9 mouse cellular contexts compared by ENCODE assay signal in genomic region chr9:48707134-48707823, GRCm38 (mm10).
DNase-seq lines count a peak whose midpoint lies in the region; ATAC-seq and TF ChIP-seq lines count a peak whose summit lies in the region.
"Had no signal": no experiment of that assay in that cellular context is flagged by ENCODE, and none has a peak within 500 bp of the region (broad histone marks: within the 10 kb centered on the region; RNA-seq: fewer than 3 reads in every experiment).

No protein-coding gene starts in this region.

- 19% methylated on average over 14 of the region's 14 CpGs for WGBS in heart, postnatal 0 days

- no peak for TF ChIP-seq CTCF in heart, postnatal 0 days (IDR thresholded peaks at IDR 0.05; ENCODE audit: low read depth)

- H3K4me1 ChIP-seq in heart, postnatal 0 days (ENCODE audit: control insufficient read depth, insufficient read depth), result peaks cover 28% of the 10 kb centered on the region

- H3K4me3 ChIP-seq in heart, postnatal 0 days (ENCODE audit: low read depth, low read length), result no peak overlapping the region
- H3K4me3 ChIP-seq: neural tube, embryonic 12.5 days had no signal

- H3K27ac ChIP-seq in heart, postnatal 0 days (ENCODE audit: low read depth), result peak overlapping the region; percentile 100
- H3K27ac ChIP-seq: neural tube, embryonic 12.5 days had no signal

- peak overlapping the region; percentile 52 for H3K9ac ChIP-seq in heart, postnatal 0 days (replicated peaks; ENCODE audit: low read depth, low read length)
- H3K9ac ChIP-seq: neural tube, embryonic 12.5 days had no signal

- peak; percentile 24 for DNase-seq in left cerebral cortex, postnatal 4 days
- no peak for DNase-seq in left cerebral cortex, adult 18-20 months (ENCODE audit: low spot score in 2 of 2)
- peak; percentile 41 for DNase-seq in c-Kit-positive CD71-negative TER-119-negative erythroid progenitor cells, embryonic 14.5 days (ENCODE audit: low read depth)
- DNase-seq in heart, postnatal 0 days (ENCODE audit: low spot score), result peak; percentile 97
- peak; percentile 33 for DNase-seq in retina, adult 2 months (ENCODE audit: low read depth, low spot score)
- no peak for DNase-seq in thymus, postnatal 14 days
- DNase-seq in layer of hippocampus, postnatal 10 days (ENCODE audit: low spot score in 2 of 2), result no peak
- DNase-seq in frontal cortex, postnatal 10 days (ENCODE audit: low spot score in 2 of 2), result no peak

- ATAC-seq in heart, postnatal 0 days (ENCODE audit: insufficient read depth, low read depth), result peak; percentile 91

- peak overlapping the region; percentile 30; the same call in 1 of the 2 replicates for H3K4me2 ChIP-seq in heart, postnatal 0 days (ENCODE audit: low read depth, low read length)
- H3K4me2 ChIP-seq: neural tube, embryonic 12.5 days had no signal

- intact Hi-C loops in left cerebral cortex, postnatal 4 days (cut with DNase I), result no loop called here

- TF ChIP-seq EP300 in heart, postnatal 0 days (IDR thresholded peaks at IDR 0.05; ENCODE audit: low read depth), result peak; percentile 100

- H3K9me3 ChIP-seq in heart, postnatal 0 days (replicated peaks; ENCODE audit: control insufficient read depth, low read length), result no peaks in the 10 kb centered on the region
- H3K9me3 ChIP-seq: neural tube, embryonic 12.5 days had no signal

- H3K27me3 ChIP-seq in heart, postnatal 0 days (ENCODE audit: control insufficient read depth, insufficient read depth, low read length), result no peaks in the 10 kb centered on the region
- H3K27me3 ChIP-seq: neural tube, embryonic 12.5 days had no signal

- peaks cover under 1% of the 10 kb centered on the region; the same call in 1 of the 2 replicates for H3K36me3 ChIP-seq in heart, postnatal 0 days (replicated peaks; ENCODE audit: control insufficient read depth, insufficient read depth, low read length)
- H3K36me3 ChIP-seq: neural tube, embryonic 12.5 days had no signal

Comparison
In these comparisons a context has a peak if more than half of its experiments do, and no peak if none do; other contexts are left out.
1. DNase-seq: peak in left cerebral cortex, postnatal 4 days (single experiment), c-Kit-positive CD71-negative TER-119-negative erythroid progenitor cells, embryonic 14.5 days (single experiment), heart, postnatal 0 days (single experiment) and retina, adult 2 months (single experiment); none in left cerebral cortex, adult 18-20 months (0 of 2), thymus, postnatal 14 days (single experiment), layer of hippocampus, postnatal 10 days (0 of 2) and frontal cortex, postnatal 10 days (0 of 2).